Mouse (Mus musculus): ENCODE results near the gene Nhlrc3.

Nhlrc3 gene

GRCm38 (mm10) chr3:53463046-53463764 is at the start of gene Nhlrc3, which contains the start of gene Proser1:
Nhlrc3 (minus strand) TSS chr3:53463332.
Proser1 (plus strand) TSS chr3:53463666.
- DNase-seq = peak; percentile 96 to 97

GRCm38 (mm10) chr3:53502428-53502827 is 39.3 kb upstream of the Nhlrc3 start:
- DNase-seq = no peak

GRCm38 (mm10) chr3:53498351-53498905 is 35.3 kb upstream of the Nhlrc3 start:
- DNase-seq = no peak

GRCm38 (mm10) chr3:53488353-53488752 is 25.2 kb upstream of the Nhlrc3 start, which contains the start of gene Stoml3:
Stoml3 (plus strand) TSS chr3:53488653.
- DNase-seq = no peak

GRCm38 (mm10) chr3:53486996-53487576 is 24.0 kb upstream of the Nhlrc3 start:
- DNase-seq = no peak

- no peak for DNase-seq
Observed at GRCm38 (mm10) chr3:53486561-53486960, 23.4 kb upstream of the Nhlrc3 start.

- DNase-seq = no peak
Observed at GRCm38 (mm10) chr3:53483414-53484059, 20.4 kb upstream of the Nhlrc3 start.

- no peak for DNase-seq
Observed at GRCm38 (mm10) chr3:53478419-53479046, 15.4 kb upstream of the Nhlrc3 start.

GRCm38 (mm10) chr3:53477468-53477867 is 14.3 kb upstream of the Nhlrc3 start:
- DNase-seq = no peak

- DNase-seq = no peak
Observed at GRCm38 (mm10) chr3:53475889-53476288, 12.8 kb upstream of the Nhlrc3 start.

- DNase-seq = no peak
Observed at GRCm38 (mm10) chr3:53474179-53474578, 11.0 kb upstream of the Nhlrc3 start.

GRCm38 (mm10) chr3:53472061-53472460 is 8.9 kb upstream of the Nhlrc3 start:
- DNase-seq = no peak

- DNase-seq = no peak
Observed at GRCm38 (mm10) chr3:53469650-53470049, 6.5 kb upstream of the Nhlrc3 start.

GRCm38 (mm10) chr3:53467356-53467755 is 4.2 kb upstream of the Nhlrc3 start:
- no peak for DNase-seq

GRCm38 (mm10) chr3:53466481-53466880 is 3.3 kb upstream of the Nhlrc3 start:
- no peak for DNase-seq

- no peak for DNase-seq
Observed at GRCm38 (mm10) chr3:53465330-53465729, 2.2 kb upstream of the Nhlrc3 start.

GRCm38 (mm10) chr3:53464146-53464698 is 1.1 kb upstream of the Nhlrc3 start:
- no peak for DNase-seq

- no peak for DNase-seq
Observed at GRCm38 (mm10) chr3:53463765-53464114, 608 bp upstream of the Nhlrc3 start.

- no peak for DNase-seq
Observed at GRCm38 (mm10) chr3:53462701-53463045, 459 bp downstream of the Nhlrc3 start.

GRCm38 (mm10) chr3:53460106-53460505 is 3.0 kb downstream of the Nhlrc3 start:
- peak; percentile 23 to 42 for DNase-seq

- DNase-seq = no peak
Observed at GRCm38 (mm10) chr3:53457750-53458149, 5.4 kb downstream of the Nhlrc3 start.

GRCm38 (mm10) chr3:53454984-53455383 is 8.1 kb downstream of the Nhlrc3 start:
- peak in 1 of 2 experiments; percentile 26 for DNase-seq

- no peak for DNase-seq
Observed at GRCm38 (mm10) chr3:53454561-53454960, 8.6 kb downstream of the Nhlrc3 start.
